Mouse (Mus musculus) forebrain, embryonic 14.5 days (tissue): Measurements from ENCODE around the gene Dnajb12. TPM values are rescaled to one million over a fixed set of nuclear protein-coding genes. Genes with fewer than 3 reads are reported as not detected.
A peak's percentile ranks its signal among the peaks of the same experiment; 100 is the strongest.

Experiments used
- ATAC-seq: fragments of 200-750 bp; cut with Nextera tagmentation; 2 replicates; pipeline ENCODE4 v1.8.0; 2017; ENCODE audit warnings: mild to moderate bottlenecking, moderate library complexity
- DNase-seq: peaks from one replicate; pipeline ENCODE4 v3.0.0-alpha.2; 2015; ENCODE audit warnings: low spot score
- H3K27ac ChIP-seq: fragments of 300-500 bp; sonication (generic); 2 replicates; pipeline ENCODE4 v1.5.1; 2014; ENCODE audit warnings: low read depth, mild to moderate bottlenecking, control low read depth, low read length, moderate library complexity
- H3K27me3 ChIP-seq: fragments of 300-500 bp; sonication (generic); replicated peaks from 2 replicates; pipeline ENCODE4 v1.6.1; 2014; ENCODE audit warnings: low read length, control low read depth, mixed read lengths; ENCODE audit not compliant: control insufficient read depth, insufficient read depth
- H3K36me3 ChIP-seq: fragments of 300-500 bp; sonication (generic); 2 replicates; pipeline ENCODE4 v1.6.1; 2014; ENCODE audit warnings: low read length, control low read depth; ENCODE audit not compliant: control insufficient read depth, insufficient read depth
- H3K4me1 ChIP-seq: fragments of 300-500 bp; sonication (generic); 2 replicates; pipeline ENCODE4 v1.6.1; 2014; ENCODE audit warnings: antibody characterized with exemption, low read length, control low read depth; ENCODE audit not compliant: control insufficient read depth, insufficient read depth
- H3K4me2 ChIP-seq: fragments of 300-500 bp; sonication (generic); 2 replicates; pipeline ENCODE4 v1.6.1; 2014; ENCODE audit warnings: mild to moderate bottlenecking, control low read depth, low read length
- H3K4me3 ChIP-seq: fragments of 300-500 bp; sonication (generic); 2 replicates; pipeline ENCODE4 v1.5.1; 2014; ENCODE audit warnings: low read depth, low read length, control low read depth
- H3K9ac ChIP-seq: fragments of 300-500 bp; sonication (generic); 2 replicates; pipeline ENCODE4 v1.6.1; 2014; ENCODE audit warnings: mild to moderate bottlenecking, low read length, control low read depth, moderate library complexity
- H3K9me3 ChIP-seq: fragments of 300-500 bp; sonication (generic); replicated peaks from 2 replicates; pipeline ENCODE4 v1.6.1; 2016; ENCODE audit warnings: low read length, control low read depth, mixed read lengths; ENCODE audit not compliant: control insufficient read depth
- WGBS: fragments of 180-500 bp; shearing (Covaris S2); extraction: QIAGEN DNeasy Blood & Tissue Kit; methylation state at CpG from one replicate; pipeline ENCODE4 v1.1.7; 2014; 5-methylcytosine and 5-hydroxymethylcytosine counted together
- polyA plus RNA-seq: library from polyadenylated mRNA; unstranded; fragments of >200 nt; fragmentation: Nextera tagmentation; extraction: Ambion mirVana; gene quantifications from 2 replicates; pipeline ENCODE4 v1.2.1, GENCODE M21; 2014

Dnajb12 gene
- polyA plus RNA-seq, 1 experiment from 2014 or later, result 18.8 TPM

GRCm38 (mm10) chr10:59877421-59878117 lies 1.8 kb upstream of the Dnajb12 start:
- no peak overlapping the region for H3K27ac ChIP-seq
- ATAC-seq, result no peak
- WGBS, result 80% methylated on average over 15 of the region's 15 CpGs
- H3K9me3 ChIP-seq, result no peaks in the 10 kb centered on the region
- H3K4me3 ChIP-seq, result no peak overlapping the region
- H3K9ac ChIP-seq, result no peak overlapping the region
- DNase-seq, result no peak
- no peak overlapping the region for H3K4me2 ChIP-seq
- H3K36me3 ChIP-seq, result no peaks in the 10 kb centered on the region
- no peaks in the 10 kb centered on the region for H3K27me3 ChIP-seq
- H3K4me1 ChIP-seq, result peaks cover 10% of the 10 kb centered on the region

GRCm38 (mm10) chr10:59878823-59879222 lies 533 bp upstream of the Dnajb12 start:
- no peaks in the 10 kb centered on the region for H3K9me3 ChIP-seq
- H3K4me1 ChIP-seq, result peaks cover 10% of the 10 kb centered on the region
- DNase-seq (peak; percentile 24), ATAC-seq (peak; percentile 3; the same call in 1 of the 2 replicates)
- H3K4me2 ChIP-seq, result peak overlapping the region; percentile 84
- no peaks in the 10 kb centered on the region for H3K27me3 ChIP-seq
- peak overlapping the region; percentile 92 for H3K4me3 ChIP-seq
- peak overlapping the region; percentile 100; the same call in 1 of the 2 replicates for H3K27ac ChIP-seq
- peak overlapping the region; percentile 98 for H3K9ac ChIP-seq
- H3K36me3 ChIP-seq, result no peaks in the 10 kb centered on the region
- 21% methylated on average over 5 of the region's 5 CpGs for WGBS

GRCm38 (mm10) chr10:59880029-59880386 lies 652 bp downstream of the Dnajb12 start:
- DNase-seq (peak; percentile 81), ATAC-seq (peak; percentile 67)
- Histone ChIP-seq H3K4me1 (peaks cover 10% of the 10 kb centered on the region), H3K9ac (peak overlapping the region; percentile 98), H3K4me2 (peak overlapping the region; percentile 84), H3K9me3 (no peaks in the 10 kb centered on the region), H3K36me3 (no peaks in the 10 kb centered on the region), H3K4me3 (peak overlapping the region; percentile 92), H3K27me3 (no peaks in the 10 kb centered on the region), H3K27ac (peak overlapping the region; percentile 100)
- WGBS, result 3% methylated on average over 13 of the region's 13 CpGs

GRCm38 (mm10) chr10:59880837-59881236 lies 1.5 kb downstream of the Dnajb12 start:
- H3K4me3 ChIP-seq, result peak overlapping the region; percentile 92
- peak overlapping the region; percentile 98 for H3K9ac ChIP-seq
- 90% methylated on average over 7 of the region's 7 CpGs for WGBS
- no peaks in the 10 kb centered on the region for H3K36me3 ChIP-seq
- H3K9me3 ChIP-seq, result no peaks in the 10 kb centered on the region
- ATAC-seq (no peak), DNase-seq (no peak)
- H3K27me3 ChIP-seq, result no peaks in the 10 kb centered on the region
- no peak overlapping the region for H3K27ac ChIP-seq
- H3K4me2 ChIP-seq, result peak overlapping the region; percentile 84
- peaks cover 10% of the 10 kb centered on the region for H3K4me1 ChIP-seq

- WGBS, result 91% methylated on average over 10 of the region's 10 CpGs
- H3K27ac ChIP-seq, result no peak overlapping the region
- no peaks in the 10 kb centered on the region for H3K27me3 ChIP-seq
- no peaks in the 10 kb centered on the region for H3K36me3 ChIP-seq
- no peak overlapping the region for H3K9ac ChIP-seq
- ATAC-seq (no peak), DNase-seq (no peak)
- no peaks in the 10 kb centered on the region for H3K9me3 ChIP-seq
- H3K4me2 ChIP-seq, result no peak overlapping the region
- peaks cover 8% of the 10 kb centered on the region for H3K4me1 ChIP-seq
- H3K4me3 ChIP-seq, result no peak overlapping the region
These were observed 5.2 kb downstream of the Dnajb12 start for GRCm38 (mm10) chr10:59884327-59885173.

- H3K4me3 ChIP-seq, result no peak overlapping the region
- WGBS, result 91% methylated on average over 14 of the region's 14 CpGs
- no peaks in the 10 kb centered on the region for H3K9me3 ChIP-seq
- no peak overlapping the region for H3K4me2 ChIP-seq
- H3K27me3 ChIP-seq, result no peaks in the 10 kb centered on the region
- no peak overlapping the region for H3K9ac ChIP-seq
- ATAC-seq (no peak), DNase-seq (no peak)
- H3K4me1 ChIP-seq, result peaks cover 6% of the 10 kb centered on the region
- H3K36me3 ChIP-seq, result peaks cover 6% of the 10 kb centered on the region
- H3K27ac ChIP-seq, result no peak overlapping the region
These were observed 6.1 kb downstream of the Dnajb12 start for GRCm38 (mm10) chr10:59885174-59886080.

- no peak overlapping the region for H3K4me3 ChIP-seq
- no peak overlapping the region for H3K9ac ChIP-seq
- WGBS, result 100% methylated on average over 1 of the region's 1 CpGs
- H3K27ac ChIP-seq, result no peak overlapping the region
- no peaks in the 10 kb centered on the region for H3K27me3 ChIP-seq
- H3K4me2 ChIP-seq, result no peak overlapping the region
- no peaks in the 10 kb centered on the region for H3K4me1 ChIP-seq
- H3K9me3 ChIP-seq, result no peaks in the 10 kb centered on the region
- no peak for ATAC-seq
- no peak for DNase-seq
- peaks cover 11% of the 10 kb centered on the region for H3K36me3 ChIP-seq
These were observed 6.7 kb downstream of the Dnajb12 start for GRCm38 (mm10) chr10:59886081-59886466.

- WGBS, result 86% methylated on average over 5 of the region's 5 CpGs
- Histone ChIP-seq H3K9ac (no peak overlapping the region), H3K36me3 (peaks cover 25% of the 10 kb centered on the region), H3K27ac (no peak overlapping the region), H3K27me3 (no peaks in the 10 kb centered on the region), H3K4me1 (no peaks in the 10 kb centered on the region), H3K9me3 (no peaks in the 10 kb centered on the region), H3K4me2 (no peak overlapping the region), H3K4me3 (no peak overlapping the region)
- ATAC-seq (no peak), DNase-seq (no peak)
These were observed 8.1 kb downstream of the Dnajb12 start for GRCm38 (mm10) chr10:59887432-59887831.
